Mouse (Mus musculus) hindbrain, embryonic 16.5 days (tissue): ENCODE measurements around the gene Snapc5. TPM values are rescaled to one million over a fixed set of nuclear protein-coding genes. Genes with fewer than 3 reads are reported as not detected.

Experiments used
- ATAC-seq: fragments of 200-750 bp; cut with Nextera tagmentation; 2 replicates; pipeline ENCODE4 v1.8.0; 2017; ENCODE audit warnings: moderate TSS enrichment, moderate library complexity
- H3K27ac ChIP-seq: fragments of 300-500 bp; sonication (generic); 2 replicates; pipeline ENCODE4 v1.5.1; 2014; ENCODE audit warnings: low read depth, mild to moderate bottlenecking, control low read depth, low read length, moderate library complexity
- H3K27me3 ChIP-seq: fragments of 300-500 bp; sonication (generic); replicated peaks from 2 replicates; pipeline ENCODE4 v1.6.1; 2014; ENCODE audit warnings: low read length; ENCODE audit not compliant: control insufficient read depth, insufficient read depth
- H3K36me3 ChIP-seq: fragments of 300-500 bp; sonication (generic); 2 replicates; pipeline ENCODE4 v1.6.1; 2014; ENCODE audit warnings: mild to moderate bottlenecking, low read length, moderate library complexity, mixed read lengths; ENCODE audit not compliant: control insufficient read depth, insufficient read depth
- H3K4me1 ChIP-seq: fragments of 300-500 bp; sonication (generic); 2 replicates; pipeline ENCODE4 v1.6.1; 2014; ENCODE audit warnings: low read depth, low read length; ENCODE audit not compliant: control insufficient read depth, insufficient read depth
- H3K4me2 ChIP-seq: fragments of 300-500 bp; sonication (generic); 2 replicates; pipeline ENCODE4 v1.6.1; 2014; ENCODE audit warnings: mild to moderate bottlenecking, low read length, control low read depth, moderate library complexity
- H3K4me3 ChIP-seq: fragments of 300-500 bp; sonication (generic); 2 replicates; pipeline ENCODE4 v1.5.1; 2014; ENCODE audit warnings: mild to moderate bottlenecking, low read length, control low read depth, moderate library complexity
- H3K9ac ChIP-seq: fragments of 300-500 bp; sonication (generic); 2 replicates; pipeline ENCODE4 v1.6.1; 2014; ENCODE audit warnings: low read depth, mild to moderate bottlenecking, control low read depth, low read length, moderate library complexity
- H3K9me3 ChIP-seq: fragments of 300-500 bp; sonication (generic); 2 replicates; pipeline ENCODE4 v1.6.1; 2014; ENCODE audit warnings: mild to moderate bottlenecking, low read length, moderate library complexity; ENCODE audit not compliant: control insufficient read depth
- WGBS: fragments of 180-500 bp; shearing (Covaris S2); extraction: QIAGEN DNeasy Blood & Tissue Kit; methylation state at CpG from one replicate; pipeline ENCODE4 v1.1.7; 2014; 5-methylcytosine and 5-hydroxymethylcytosine counted together
- microRNA-seq: library from miRNA; unstranded; fragments of <30 nt; microRNA quantifications from one replicate; pipeline ENCODE4, GENCODE M21; 2017
- polyA plus RNA-seq: library from polyadenylated mRNA; unstranded; fragments of >200 nt; fragmentation: Nextera tagmentation; extraction: Ambion mirVana; gene quantifications from 2 replicates; pipeline ENCODE4 v1.2.1, GENCODE M21; 2015

Gene Snapc5
- polyA plus RNA-seq, 1 experiment from 2014 or later, result 40.1 TPM

DNA sequence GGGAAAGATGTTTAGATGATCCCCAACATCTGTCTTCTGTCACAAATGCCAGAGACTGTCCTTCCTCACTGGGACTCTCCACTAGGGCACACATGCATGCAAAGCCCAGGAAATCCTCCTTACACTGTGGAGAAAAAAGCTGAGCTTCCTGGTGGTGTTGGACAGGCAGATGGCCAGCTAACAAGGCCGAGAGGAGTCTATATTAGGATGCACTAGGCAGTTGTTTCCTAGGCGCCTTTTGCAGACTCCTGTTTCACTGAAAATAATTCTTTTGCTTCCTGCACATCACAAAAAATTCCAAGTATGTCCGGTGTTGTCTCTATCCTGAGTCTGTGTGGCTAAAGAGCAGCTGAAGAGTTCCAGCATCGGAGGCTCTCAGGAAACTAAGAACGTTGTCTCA, 52.1 kb downstream of the Snapc5 start:
- Histone ChIP-seq H3K4me1 (peaks cover 10% of the 10 kb centered on the region), H3K36me3 (no peaks in the 10 kb centered on the region), H3K9ac (no peak overlapping the region), H3K4me2 (no peak overlapping the region), H3K4me3 (no peak overlapping the region), H3K9me3 (no peaks in the 10 kb centered on the region), H3K27ac (0 out of 2 replicates have a peak overlapping the region, but pooled peaks have one; percentile 10), H3K27me3 (no peaks in the 10 kb centered on the region)
- 72% methylated on average over 5 of the region's 5 CpGs for WGBS
- ATAC-seq, result no peak

- Histone ChIP-seq H3K4me3 (no peak overlapping the region), H3K27me3 (no peaks in the 10 kb centered on the region), H3K27ac (0 out of 2 replicates have a peak overlapping the region, but pooled peaks have one; percentile 10), H3K4me1 (peaks cover 10% of the 10 kb centered on the region), H3K36me3 (no peaks in the 10 kb centered on the region), H3K9me3 (no peaks in the 10 kb centered on the region), H3K9ac (no peak overlapping the region), H3K4me2 (no peak overlapping the region)
- 71% methylated on average over 3 of the region's 3 CpGs for WGBS
- ATAC-seq, result no peak
Observed at GRCm38 (mm10) chr9:64231674-64232073, 52.6 kb downstream of the Snapc5 start.

DNA sequence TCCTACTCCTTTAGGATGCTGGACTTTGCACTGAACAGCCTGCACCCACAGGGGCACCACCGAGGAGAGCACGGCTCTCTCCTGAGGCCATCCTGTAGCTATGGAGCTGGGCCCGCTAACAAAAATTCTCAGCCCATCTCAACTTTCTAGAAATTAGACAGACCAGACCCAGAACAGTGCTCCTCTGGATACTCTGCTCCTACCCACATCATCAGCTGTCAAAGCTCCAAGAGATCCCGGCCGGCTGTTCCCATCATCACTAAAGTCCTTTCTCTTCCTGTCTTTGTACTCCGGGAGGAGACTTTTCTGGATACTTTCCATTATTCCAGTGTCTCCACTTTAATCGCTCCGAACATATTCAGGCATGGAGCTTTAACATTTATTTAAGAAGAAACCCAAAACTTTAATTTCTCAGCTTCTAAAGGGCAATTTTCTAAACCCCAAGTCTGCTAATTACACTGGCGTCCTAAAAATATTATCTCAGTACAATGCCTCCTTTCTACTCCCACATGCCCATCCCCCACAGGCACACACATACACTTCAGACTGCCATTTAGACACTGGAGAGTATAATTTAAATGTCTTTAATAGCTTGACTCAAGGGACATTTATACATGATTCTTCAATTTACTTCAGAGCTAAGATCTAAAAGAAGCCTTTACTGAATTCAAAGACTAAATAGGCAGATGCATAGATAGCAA, 53.3 kb downstream of the Snapc5 start:
- no peaks in the 10 kb centered on the region for H3K36me3 ChIP-seq
- H3K27me3 ChIP-seq, result no peaks in the 10 kb centered on the region
- 46% methylated on average over 9 of the region's 9 CpGs for WGBS
- H3K4me2 ChIP-seq, result no peak overlapping the region
- H3K9ac ChIP-seq, result no peak overlapping the region
- no peak for ATAC-seq
- no peak overlapping the region for H3K4me3 ChIP-seq
- H3K27ac ChIP-seq, result 0 out of 2 replicates have a peak overlapping the region, but pooled peaks have one; percentile 23
- H3K4me1 ChIP-seq, result peaks cover 10% of the 10 kb centered on the region
- no peaks in the 10 kb centered on the region for H3K9me3 ChIP-seq

Small RNA genes lying within 50 kb of the gene (microRNA-seq; reads per million reads assigned to microRNA genes)
- not detected for gene Gm24106

Other genes starting within 250 kb of the Snapc5 start
- gene Smad6, start 157.2 kb upstream of the Snapc5 start, polyA plus RNA-seq, result 1.4 and 1.6 TPM in 2 replicates
- not detected in 2 replicates for gene Lctl, start 62.1 kb upstream of the Snapc5 start, polyA plus RNA-seq
- 6.6 and 9.4 TPM in 2 replicates for gene Zwilch, start 6.2 kb upstream of the Snapc5 start, polyA plus RNA-seq
- 580 and 585 TPM in 2 replicates for gene Rpl4, start 5.9 kb upstream of the Snapc5 start, polyA plus RNA-seq
- 2.1 and 4.3 TPM in 2 replicates for gene Uchl4, start 55.9 kb downstream of the Snapc5 start, polyA plus RNA-seq
- gene Map2k1, start 74.4 kb downstream of the Snapc5 start, polyA plus RNA-seq, result 78.7 and 83.9 TPM in 2 replicates
- 68.3 and 68.7 TPM in 2 replicates for gene Tipin, start 102.3 kb downstream of the Snapc5 start, polyA plus RNA-seq
- 20.0 and 22.7 TPM in 2 replicates for gene Dis3l, start 162.0 kb downstream of the Snapc5 start, polyA plus RNA-seq
- gene Megf11, start 206.4 kb downstream of the Snapc5 start, polyA plus RNA-seq, result 20.0 and 20.2 TPM in 2 replicates